Mouse (Mus musculus) cerebellum, adult 9-10 months (tissue): Measurements from ENCODE around the gene Polr3gl.

Experiments
- DNase-seq: peaks from one replicate; pipeline ENCODE4 v3.0.0; 2022

Polr3gl gene

DNA sequence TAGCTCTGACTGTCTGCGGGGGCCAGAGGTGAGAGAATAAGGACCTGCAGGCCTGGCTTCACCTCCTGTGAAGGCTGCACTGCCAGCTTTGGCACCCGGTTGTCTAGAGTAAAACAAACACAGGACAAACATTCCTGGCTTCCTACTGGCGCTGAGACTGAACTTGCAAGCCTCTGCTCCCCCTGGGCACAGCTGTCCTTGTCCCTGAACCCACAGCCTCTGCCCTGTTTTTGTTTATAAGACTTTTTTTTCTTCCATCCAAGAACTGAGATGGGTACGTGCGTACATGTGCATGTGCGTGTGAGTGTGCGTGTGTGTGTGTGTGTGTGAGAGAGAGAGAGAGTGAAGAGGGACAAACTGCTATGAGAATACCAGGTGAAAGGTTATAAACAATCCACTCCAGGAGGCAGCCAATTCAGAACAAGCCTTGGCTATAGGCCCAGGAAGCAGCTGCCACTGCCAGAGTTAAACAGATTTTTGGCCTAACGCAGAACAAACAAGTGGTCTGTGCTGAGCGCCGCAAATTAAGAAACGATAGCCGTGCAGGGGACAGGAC lies 38.9 kb downstream of the Polr3gl start:
- peak; percentile 47 for DNase-seq

DNA sequence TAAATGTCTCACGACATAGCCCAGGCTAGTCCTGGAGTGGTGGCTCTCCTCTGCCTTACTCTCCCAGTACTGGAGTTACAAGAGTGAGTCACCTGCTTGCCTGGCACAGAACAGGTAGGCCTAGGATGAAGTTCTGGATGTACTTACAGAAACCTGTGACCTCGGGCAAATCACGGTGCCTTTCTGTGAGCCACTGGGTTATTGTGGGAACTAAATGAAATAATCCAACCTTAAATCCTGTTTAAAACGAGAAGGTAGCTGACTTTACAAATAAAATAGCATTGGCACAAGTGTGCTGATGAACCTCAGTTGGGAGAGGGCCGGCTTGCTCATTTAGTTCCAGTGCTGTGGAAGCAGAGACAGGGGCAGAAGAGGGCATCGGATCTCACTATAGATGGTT lies 39.7 kb downstream of the Polr3gl start:
- DNase-seq: no peak

DNA sequence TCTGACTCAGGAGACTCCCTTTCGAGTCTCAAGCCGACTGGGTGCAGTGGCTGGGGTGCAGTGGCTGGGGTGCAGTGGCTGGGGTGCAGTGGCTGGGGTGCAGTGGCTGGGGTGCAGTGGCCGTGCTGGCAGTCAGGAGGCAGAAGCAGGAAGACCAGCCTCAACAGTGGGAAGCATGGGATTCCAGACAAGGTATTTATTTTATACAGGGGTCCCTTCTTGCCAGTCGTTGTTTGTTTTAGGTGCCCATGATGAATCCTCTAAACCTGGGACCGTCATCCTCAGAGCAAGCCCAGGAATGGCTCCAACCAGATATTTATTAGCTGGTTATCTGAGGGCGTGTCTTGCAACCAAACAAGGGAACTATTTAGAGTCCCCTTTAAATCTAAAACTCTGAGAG lies 40.4 kb downstream of the Polr3gl start:
- no peak for DNase-seq

DNA sequence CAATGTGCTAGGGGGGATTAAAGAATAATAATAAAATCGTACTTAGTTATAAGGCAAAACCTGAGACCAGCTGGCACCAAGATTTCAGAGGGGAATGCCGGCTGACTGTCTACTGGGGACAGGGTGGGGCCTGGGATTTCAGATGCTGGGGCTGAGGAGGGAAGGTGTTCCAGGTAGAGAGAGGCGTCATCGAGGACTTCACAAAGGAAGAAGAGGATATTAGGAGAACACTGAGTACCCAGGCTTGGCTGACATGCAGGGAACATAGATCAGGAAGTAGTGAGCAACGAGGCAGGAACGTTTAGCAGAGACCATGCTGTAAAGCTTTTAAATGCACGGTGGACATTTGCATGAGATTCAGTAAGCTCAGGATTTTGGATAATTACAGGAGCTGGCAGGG lies 42.1 kb downstream of the Polr3gl start:
- no peak for DNase-seq

DNA sequence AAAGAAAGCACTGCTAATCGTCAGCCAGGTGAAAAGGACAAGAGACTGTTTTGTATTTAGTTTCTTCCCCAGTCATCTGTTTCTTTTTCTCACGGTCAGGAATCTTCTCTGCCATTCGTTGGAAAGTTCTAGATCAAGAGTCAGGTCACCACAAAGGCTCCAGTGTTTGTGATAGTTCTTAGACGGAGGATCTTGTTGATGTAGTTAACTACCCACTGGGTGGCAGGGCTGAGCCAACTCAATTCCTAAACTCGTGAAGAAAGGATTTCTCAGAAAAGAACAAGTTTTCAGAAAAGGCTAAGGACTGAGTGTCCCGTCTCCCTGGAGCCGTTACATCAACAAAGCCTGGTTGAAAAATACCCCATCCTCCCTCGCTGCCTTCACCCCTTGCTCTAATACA lies 42.8 kb downstream of the Polr3gl start:
- DNase-seq: no peak

DNA sequence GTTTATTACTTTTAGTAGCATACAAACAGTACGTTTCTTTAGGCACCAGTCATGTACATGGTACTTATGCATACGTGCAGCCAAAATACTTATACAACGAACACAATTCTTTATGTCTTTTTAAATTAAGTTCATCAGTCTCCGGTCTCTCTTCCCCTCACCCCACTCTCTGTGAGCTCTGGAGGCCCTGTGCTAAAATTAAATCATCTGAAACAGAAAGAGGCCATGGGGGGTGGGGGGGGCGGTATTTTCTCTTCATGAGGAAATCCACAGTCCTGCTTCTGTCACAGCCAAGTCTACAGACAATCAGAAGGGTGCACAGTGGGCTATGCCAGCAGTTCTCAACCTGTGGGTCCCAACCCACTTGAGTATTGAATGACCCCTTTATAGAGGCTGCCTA lies 44.6 kb downstream of the Polr3gl start:
- DNase-seq: no peak

DNA sequence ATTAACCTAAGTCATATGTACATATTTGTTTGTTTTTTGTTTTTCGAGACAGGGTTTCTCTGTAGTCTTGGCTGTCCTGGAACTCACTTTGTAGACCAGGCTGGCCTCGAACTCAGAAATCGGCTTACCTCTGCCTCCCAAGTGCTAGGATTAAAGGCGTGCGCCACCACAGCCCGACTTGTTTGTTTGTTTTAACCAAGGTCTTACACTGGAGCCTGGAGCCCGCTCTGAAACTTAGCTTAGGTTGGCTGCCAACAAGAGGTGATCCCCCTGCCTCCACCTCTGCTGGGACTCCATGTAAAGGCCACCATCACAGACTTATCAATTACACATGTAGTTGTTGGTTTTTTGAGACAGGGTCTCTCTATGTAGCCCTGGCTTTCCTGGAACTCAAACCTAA lies 45.2 kb downstream of the Polr3gl start:
- DNase-seq: no peak

DNA sequence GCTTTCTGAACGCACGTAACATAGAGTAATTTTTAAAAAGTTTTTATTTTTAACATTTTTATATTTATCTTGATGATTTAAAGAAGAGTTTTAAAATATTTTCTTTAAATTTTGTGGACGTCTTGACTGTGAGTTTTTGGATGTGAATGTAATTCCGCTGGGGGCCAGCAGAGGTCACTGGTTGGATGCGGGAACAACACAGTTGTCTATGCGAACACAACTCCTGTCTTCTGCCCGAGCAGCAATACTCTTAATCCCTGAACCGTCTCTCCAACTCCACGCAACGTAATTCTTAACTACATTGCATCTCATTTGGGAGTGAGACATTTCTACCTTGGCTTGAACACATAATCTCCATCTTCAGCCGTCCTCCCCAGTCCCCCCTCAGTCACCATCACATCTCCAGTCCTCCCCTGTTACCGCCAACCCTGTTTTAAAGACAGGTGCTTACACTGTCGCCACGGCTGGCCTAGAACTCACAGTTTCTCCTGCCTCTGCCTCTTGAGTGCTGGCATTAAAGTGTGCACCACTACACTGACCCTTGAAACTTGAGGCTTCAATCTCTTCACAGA lies 46.5 kb downstream of the Polr3gl start:
- peak; percentile 81 for DNase-seq

DNA sequence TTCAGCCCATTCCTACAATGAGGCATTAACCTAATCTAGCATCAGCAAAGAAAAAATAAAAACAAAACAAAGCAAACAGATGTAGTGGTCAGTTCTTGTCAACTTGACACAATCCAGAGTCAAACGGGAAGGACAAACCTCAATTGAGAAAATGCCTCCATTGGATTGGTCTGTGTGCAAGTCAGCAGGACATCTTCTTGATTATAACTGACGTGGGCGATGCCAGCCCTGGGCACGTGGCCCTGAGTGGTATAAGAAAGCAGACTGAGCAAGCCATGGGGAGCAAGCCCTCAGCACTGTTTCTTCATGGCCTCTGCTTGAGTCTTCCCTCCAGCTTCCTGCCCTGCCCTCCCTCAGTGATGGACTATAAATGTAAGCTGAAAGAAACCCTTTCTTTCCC lies 47.1 kb downstream of the Polr3gl start:
- no peak for DNase-seq

DNA sequence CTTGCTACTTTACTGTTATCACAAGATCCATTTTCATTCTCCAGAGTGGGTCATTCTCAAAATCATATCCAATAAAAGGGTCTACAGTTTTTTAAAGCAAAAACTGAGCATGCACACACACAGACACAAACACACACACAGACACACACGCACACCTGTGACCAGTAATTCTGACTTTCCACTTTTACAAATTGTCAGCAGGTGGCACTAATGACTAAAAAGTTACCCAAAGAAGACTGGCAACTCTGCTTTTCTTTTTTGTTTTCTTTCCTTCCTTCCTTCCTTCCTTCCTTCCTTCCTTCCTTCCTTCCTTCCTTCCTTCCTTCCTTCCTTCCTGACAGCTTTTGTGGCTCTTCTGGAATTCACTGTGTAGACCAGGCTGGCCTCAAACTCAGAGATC lies 48.4 kb downstream of the Polr3gl start:
- DNase-seq: no peak

DNA sequence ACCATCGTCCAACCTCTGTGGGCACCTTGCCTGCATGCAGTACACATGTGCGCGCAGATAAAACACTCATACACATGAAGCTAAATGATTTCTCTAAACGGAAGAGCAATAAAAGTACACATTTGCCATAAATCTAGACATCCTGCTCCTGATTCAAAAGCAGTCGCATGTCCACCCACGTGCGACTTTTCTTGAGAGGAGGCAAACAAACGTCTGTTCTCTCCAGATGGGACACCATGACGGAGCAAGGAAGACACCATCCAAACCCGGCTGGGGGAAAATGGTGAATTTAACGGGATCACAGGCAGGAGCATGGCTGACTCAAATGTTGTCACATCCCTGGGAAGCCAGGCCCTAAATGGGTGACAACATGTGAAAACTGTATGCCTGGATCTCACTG lies 50.6 kb downstream of the Polr3gl start:
- DNase-seq: no peak

DNA sequence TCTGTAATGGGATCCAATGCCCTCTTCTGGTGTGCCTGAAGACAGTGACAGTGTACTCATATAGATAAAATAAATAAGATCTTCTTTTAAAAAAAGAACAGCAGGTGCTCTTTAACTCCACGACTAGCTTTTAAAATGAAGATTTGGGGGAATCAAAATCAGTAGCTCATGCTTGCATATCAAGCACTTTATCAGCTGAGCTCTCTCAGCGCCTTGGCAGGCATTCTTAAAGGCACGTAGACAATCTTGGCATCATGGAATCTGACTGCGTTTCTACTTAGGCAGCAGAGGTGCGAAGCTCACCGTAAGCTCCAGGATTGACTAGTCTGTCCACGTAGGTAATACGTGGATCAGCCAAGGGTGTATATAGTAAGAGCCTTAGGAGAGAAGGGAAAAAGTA lies 51.4 kb downstream of the Polr3gl start:
- DNase-seq: no peak

DNA sequence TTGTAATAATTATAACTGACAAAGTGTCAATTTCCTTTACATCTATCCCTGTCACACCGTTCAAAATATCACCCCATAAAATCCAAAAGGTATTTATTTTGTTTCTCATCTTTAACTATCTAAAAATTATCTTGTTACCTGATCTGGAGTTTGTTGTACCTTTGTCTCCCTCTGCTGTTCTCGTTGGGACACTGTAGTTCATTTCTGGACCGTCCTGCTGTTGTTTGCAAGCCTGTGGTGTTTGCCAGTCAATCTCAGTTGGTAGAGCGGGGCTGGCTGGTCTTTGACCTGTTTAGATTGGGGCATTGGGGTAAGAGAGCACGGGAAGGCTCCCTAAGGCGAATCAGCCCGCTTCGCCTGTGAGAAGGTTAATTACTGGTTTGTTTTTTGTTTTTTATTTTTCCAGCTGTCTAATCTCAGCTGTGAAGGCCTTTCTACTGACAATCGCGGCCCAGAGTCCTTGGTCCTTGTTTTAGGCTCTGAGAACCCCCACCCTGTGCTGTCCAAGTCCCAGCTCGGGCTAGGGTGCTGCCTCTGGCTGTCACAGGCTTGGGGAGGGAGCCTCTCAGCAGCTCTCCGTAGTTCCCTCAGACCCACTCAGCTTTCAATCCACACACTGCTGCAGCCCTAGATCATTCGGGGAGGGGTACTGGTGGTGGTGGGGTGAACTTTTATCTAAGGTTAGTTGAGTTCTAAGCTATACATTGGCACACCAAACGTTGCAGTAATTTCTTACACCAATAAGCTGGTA lies 52.5 kb downstream of the Polr3gl start:
- DNase-seq: no peak

DNA sequence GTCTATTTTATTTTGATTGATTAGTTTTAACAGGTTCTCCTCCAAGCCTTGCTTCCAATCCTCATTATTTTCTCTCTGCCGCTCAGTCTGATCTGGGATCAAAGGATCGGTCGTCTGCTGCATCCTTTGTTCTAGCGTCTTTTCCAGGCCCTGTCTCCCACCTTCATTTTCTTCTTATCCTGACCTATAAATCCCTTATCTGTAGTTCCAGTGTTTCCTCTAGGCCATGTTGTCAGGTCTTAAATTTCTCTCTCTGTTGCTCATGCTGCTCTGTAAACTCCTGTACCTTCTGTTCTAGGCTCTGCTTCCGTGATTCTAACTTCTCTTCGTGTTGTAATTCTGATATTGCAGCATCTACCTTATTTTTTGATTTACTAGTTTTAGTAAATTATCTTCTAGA lies 53.2 kb downstream of the Polr3gl start:
- no peak for DNase-seq

DNA sequence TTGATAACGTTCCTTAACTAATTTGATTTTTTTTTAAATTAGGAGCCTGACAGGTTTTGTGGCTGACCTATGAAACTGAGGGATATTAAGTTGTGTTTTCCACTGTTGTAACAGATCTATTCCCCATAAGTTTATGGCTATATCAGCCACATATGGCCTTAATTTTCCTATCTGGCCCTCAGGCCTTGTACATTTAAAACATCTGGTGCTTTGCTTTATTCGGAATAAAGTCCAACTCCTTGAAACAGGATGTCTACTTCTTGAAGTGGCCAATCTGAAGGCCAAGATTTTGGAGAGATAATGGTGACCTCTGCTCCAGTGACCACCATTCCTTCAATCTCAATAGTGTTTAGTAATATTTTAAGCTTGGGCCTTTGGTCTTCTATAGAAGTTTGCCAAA lies 54.7 kb downstream of the Polr3gl start:
- DNase-seq: no peak

DNA sequence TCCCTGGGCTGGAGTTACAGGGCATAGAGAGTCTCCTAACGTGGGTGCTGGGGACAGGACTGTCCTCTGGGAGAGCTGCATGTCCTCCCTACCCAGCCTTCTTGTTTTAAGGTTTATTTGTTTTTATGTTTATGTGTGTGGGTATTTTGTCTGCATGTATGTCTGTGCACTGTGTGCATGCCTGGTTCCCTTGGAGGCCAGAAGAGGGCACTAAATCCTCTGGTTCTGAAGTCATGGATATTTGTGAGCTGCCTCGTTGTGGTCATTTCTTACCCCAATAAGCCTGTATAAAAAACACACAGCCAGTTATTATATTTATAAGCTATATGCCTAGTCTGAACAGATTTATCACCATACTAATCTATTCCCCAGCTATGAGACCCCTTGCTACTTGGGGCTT lies 59.7 kb downstream of the Polr3gl start:
- no peak for DNase-seq

DNA sequence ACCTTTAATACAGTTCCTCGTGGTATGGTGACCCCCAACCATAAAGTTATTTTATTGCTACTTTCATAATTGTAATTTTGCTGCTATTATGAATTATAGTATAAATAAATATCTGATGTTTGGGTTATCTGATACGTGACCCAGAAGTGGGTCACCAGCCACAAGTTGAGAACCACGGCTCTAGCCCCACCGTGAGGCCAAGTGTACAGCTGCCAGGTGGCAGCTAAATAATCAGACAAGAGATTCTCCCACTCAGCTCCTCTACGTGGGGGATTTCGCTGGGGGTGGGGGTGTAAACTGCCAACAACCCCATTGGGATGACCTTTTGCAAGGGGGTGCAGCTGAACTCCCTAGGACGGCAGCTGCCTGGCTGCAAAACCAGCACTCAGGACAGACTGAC lies 61.9 kb downstream of the Polr3gl start:
- no peak for DNase-seq

DNA sequence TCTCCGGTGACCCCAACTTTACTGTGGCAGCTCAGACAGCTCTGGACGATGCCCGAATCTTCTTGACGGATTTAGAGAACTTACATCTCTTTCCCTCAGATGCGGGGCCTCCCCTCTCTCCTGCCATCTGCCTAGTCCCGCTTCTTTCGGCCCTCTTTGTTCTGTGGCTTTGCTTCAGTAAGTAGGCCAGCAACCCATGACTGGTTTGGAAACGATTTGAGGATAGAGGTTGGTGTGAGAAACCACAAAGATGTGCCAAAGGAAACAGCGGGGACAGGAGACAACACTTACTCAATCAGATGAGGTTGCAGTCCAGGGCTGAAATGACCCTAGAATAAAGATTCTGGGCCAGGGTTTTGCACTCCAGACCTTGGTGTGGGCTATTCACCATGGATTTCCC lies 65.5 kb downstream of the Polr3gl start:
- no peak for DNase-seq
